Mouse (Mus musculus) CH12.LX (cell line): ENCODE data around the gene Ceacam10. TPM values are rescaled to one million over a fixed set of nuclear protein-coding genes. Genes with fewer than 3 reads are reported as not detected.

Experiments used
- polyA plus RNA-seq: library from polyadenylated mRNA; unstranded; fragments of >175 nt; gene quantifications from 2 replicates; pipeline ENCODE4 v1.2.1, GENCODE M21; 2012; ENCODE audit warnings: low read depth; ENCODE audit not compliant: insufficient read length
- total RNA-seq, 2 experiments: library from RNA; depleted of rRNA; stranded (reverse); fragments of 300-350 nt in 1 of 2; fragments of >200 nt in 1 of 2; gene quantifications; 2 replicates each; pipeline ENCODE4 v1.2.3; 2012 to 2014

The Ceacam10 gene
- total and polyA plus RNA-seq, 3 experiments: 0.17 TPM; not detected in 2

Other genes with a start within 250 kb of the Ceacam10 start
- gene Irgq, start 246.5 kb upstream of the Ceacam10 start, total RNA-seq (2012; rRNA removed): 8.7 and 10.1 TPM in 2 replicates
- 4.6 and 5.1 TPM in 2 replicates for gene Irgq, start 246.5 kb upstream of the Ceacam10 start, total RNA-seq (2014; rRNA removed)
- gene Irgq, start 246.5 kb upstream of the Ceacam10 start, polyA plus RNA-seq: 8.6 and 9.9 TPM in 2 replicates
- gene Pinlyp, start 231.1 kb upstream of the Ceacam10 start, total RNA-seq (2012; rRNA removed): 6.1 and 6.4 TPM in 2 replicates
- gene Pinlyp, start 231.1 kb upstream of the Ceacam10 start, total RNA-seq (2014; rRNA removed): 11.9 and 17.3 TPM in 2 replicates
- gene Pinlyp, start 231.1 kb upstream of the Ceacam10 start, polyA plus RNA-seq: 6.6 and 7.4 TPM in 2 replicates
- 128 and 136 TPM in 2 replicates for gene Xrcc1, start 230.9 kb upstream of the Ceacam10 start, total RNA-seq (2012; rRNA removed)
- 81.7 and 86.3 TPM in 2 replicates for gene Xrcc1, start 230.9 kb upstream of the Ceacam10 start, total RNA-seq (2014; rRNA removed)
- gene Xrcc1, start 230.9 kb upstream of the Ceacam10 start, polyA plus RNA-seq: 148 and 162 TPM in 2 replicates
- gene Ethe1, start 189.7 kb upstream of the Ceacam10 start, total RNA-seq (2012; rRNA removed): 18.6 and 24.1 TPM in 2 replicates
- 25.0 and 32.0 TPM in 2 replicates for gene Ethe1, start 189.7 kb upstream of the Ceacam10 start, total RNA-seq (2014; rRNA removed)
- 16.5 and 22.8 TPM in 2 replicates for gene Ethe1, start 189.7 kb upstream of the Ceacam10 start, polyA plus RNA-seq
- 0.46 and 0.81 TPM in 2 replicates for gene Zfp575, start 189.6 kb upstream of the Ceacam10 start, total RNA-seq (2012; rRNA removed)
- gene Zfp575, start 189.6 kb upstream of the Ceacam10 start, total RNA-seq (2014; rRNA removed): 0.09 TPM in 1 of 2 replicates, not detected in the other
- gene Zfp575, start 189.6 kb upstream of the Ceacam10 start, polyA plus RNA-seq: 0.14 and 0.20 TPM in 2 replicates
- gene Phldb3, start 166.4 kb upstream of the Ceacam10 start, total RNA-seq (2012; rRNA removed): 3.1 and 3.5 TPM in 2 replicates
- 0.89 and 1.1 TPM in 2 replicates for gene Phldb3, start 166.4 kb upstream of the Ceacam10 start, total RNA-seq (2014; rRNA removed)
- gene Phldb3, start 166.4 kb upstream of the Ceacam10 start, polyA plus RNA-seq: 3.5 and 3.6 TPM in 2 replicates
- not detected in 2 replicates for gene Lypd3, start 140.7 kb upstream of the Ceacam10 start, total RNA-seq (2012; rRNA removed)
- not detected in 2 replicates for gene Lypd3, start 140.7 kb upstream of the Ceacam10 start, total RNA-seq (2014; rRNA removed)
- not detected in 2 replicates for gene Lypd3, start 140.7 kb upstream of the Ceacam10 start, polyA plus RNA-seq
- not detected in 2 replicates for gene Tex101, start 100.5 kb upstream of the Ceacam10 start, total RNA-seq (2012; rRNA removed)
- gene Tex101, start 100.5 kb upstream of the Ceacam10 start, total RNA-seq (2014; rRNA removed): not detected in 2 replicates
- not detected in 2 replicates for gene Tex101, start 100.5 kb upstream of the Ceacam10 start, polyA plus RNA-seq
- gene BC049730, start 68.0 kb upstream of the Ceacam10 start, total RNA-seq (2012; rRNA removed): not detected in 2 replicates
- not detected in 2 replicates for gene BC049730, start 68.0 kb upstream of the Ceacam10 start, total RNA-seq (2014; rRNA removed)
- gene BC049730, start 68.0 kb upstream of the Ceacam10 start, polyA plus RNA-seq: not detected in 2 replicates
- not detected in 2 replicates for gene Gm4763, start 50.3 kb upstream of the Ceacam10 start, total RNA-seq (2012; rRNA removed)
- gene Gm4763, start 50.3 kb upstream of the Ceacam10 start, total RNA-seq (2014; rRNA removed): not detected in 2 replicates
- not detected in 2 replicates for gene Gm4763, start 50.3 kb upstream of the Ceacam10 start, polyA plus RNA-seq
- gene Cd177, start 16.9 kb upstream of the Ceacam10 start, total RNA-seq (2012; rRNA removed): not detected in 2 replicates
- gene Cd177, start 16.9 kb upstream of the Ceacam10 start, total RNA-seq (2014; rRNA removed): not detected in 2 replicates
- not detected in 2 replicates for gene Cd177, start 16.9 kb upstream of the Ceacam10 start, polyA plus RNA-seq
- gene Gm9844, start 85.0 kb downstream of the Ceacam10 start, total RNA-seq (2012; rRNA removed): 1.3 and 1.4 TPM in 2 replicates
- gene Gm9844, start 85.0 kb downstream of the Ceacam10 start, total RNA-seq (2014; rRNA removed): 19.9 and 25.1 TPM in 2 replicates
- 4.7 and 10.2 TPM in 2 replicates for gene Gm9844, start 85.0 kb downstream of the Ceacam10 start, polyA plus RNA-seq
- not detected in 2 replicates for gene Lypd4, start 92.7 kb downstream of the Ceacam10 start, total RNA-seq (2012; rRNA removed)
- not detected in 2 replicates for gene Lypd4, start 92.7 kb downstream of the Ceacam10 start, total RNA-seq (2014; rRNA removed)
- not detected in 2 replicates for gene Lypd4, start 92.7 kb downstream of the Ceacam10 start, polyA plus RNA-seq
- gene Dmrtc2, start 92.9 kb downstream of the Ceacam10 start, total RNA-seq (2012; rRNA removed): not detected in 2 replicates
- gene Dmrtc2, start 92.9 kb downstream of the Ceacam10 start, total RNA-seq (2014; rRNA removed): not detected in 2 replicates
- not detected in 2 replicates for gene Dmrtc2, start 92.9 kb downstream of the Ceacam10 start, polyA plus RNA-seq
- gene Rps19, start 107.2 kb downstream of the Ceacam10 start, total RNA-seq (2012; rRNA removed): 4,140 and 4,169 TPM in 2 replicates
- 2,094 and 2,149 TPM in 2 replicates for gene Rps19, start 107.2 kb downstream of the Ceacam10 start, total RNA-seq (2014; rRNA removed)
- gene Rps19, start 107.2 kb downstream of the Ceacam10 start, polyA plus RNA-seq: 1,720 and 1,739 TPM in 2 replicates
- gene Cd79a, start 120.2 kb downstream of the Ceacam10 start, total RNA-seq (2012; rRNA removed): 71.3 and 75.2 TPM in 2 replicates
- 46.6 and 51.8 TPM in 2 replicates for gene Cd79a, start 120.2 kb downstream of the Ceacam10 start, total RNA-seq (2014; rRNA removed)
- gene Cd79a, start 120.2 kb downstream of the Ceacam10 start, polyA plus RNA-seq: 313 and 422 TPM in 2 replicates
- 37.8 and 40.2 TPM in 2 replicates for gene Arhgef1, start 125.7 kb downstream of the Ceacam10 start, total RNA-seq (2012; rRNA removed)
- 14.6 and 17.8 TPM in 2 replicates for gene Arhgef1, start 125.7 kb downstream of the Ceacam10 start, total RNA-seq (2014; rRNA removed)
- gene Arhgef1, start 125.7 kb downstream of the Ceacam10 start, polyA plus RNA-seq: 128 and 134 TPM in 2 replicates
- not detected in 2 replicates for gene Gm4881, start 167.3 kb downstream of the Ceacam10 start, total RNA-seq (2012; rRNA removed)
- not detected in 2 replicates for gene Gm4881, start 167.3 kb downstream of the Ceacam10 start, total RNA-seq (2014; rRNA removed)
- not detected in 2 replicates for gene Gm4881, start 167.3 kb downstream of the Ceacam10 start, polyA plus RNA-seq
- gene Rabac1, start 195.5 kb downstream of the Ceacam10 start, total RNA-seq (2012; rRNA removed): 89.0 and 135 TPM in 2 replicates
- gene Rabac1, start 195.5 kb downstream of the Ceacam10 start, total RNA-seq (2014; rRNA removed): 64.4 and 70.5 TPM in 2 replicates
- 37.3 and 44.6 TPM in 2 replicates for gene Rabac1, start 195.5 kb downstream of the Ceacam10 start, polyA plus RNA-seq
- 0.08 and 0.17 TPM in 2 replicates for gene Atp1a3, start 228.8 kb downstream of the Ceacam10 start, total RNA-seq (2012; rRNA removed)
- not detected in 2 replicates for gene Atp1a3, start 228.8 kb downstream of the Ceacam10 start, total RNA-seq (2014; rRNA removed)
- 0.15 and 0.24 TPM in 2 replicates for gene Atp1a3, start 228.8 kb downstream of the Ceacam10 start, polyA plus RNA-seq